Mouse (Mus musculus): Measurements from ENCODE around the gene Themis. TPM values are rescaled to one million over a fixed set of nuclear protein-coding genes. Genes with fewer than 3 reads are reported as not detected.

Gene Themis
- polyA plus RNA-seq, 1 experiment = not detected

DNA sequence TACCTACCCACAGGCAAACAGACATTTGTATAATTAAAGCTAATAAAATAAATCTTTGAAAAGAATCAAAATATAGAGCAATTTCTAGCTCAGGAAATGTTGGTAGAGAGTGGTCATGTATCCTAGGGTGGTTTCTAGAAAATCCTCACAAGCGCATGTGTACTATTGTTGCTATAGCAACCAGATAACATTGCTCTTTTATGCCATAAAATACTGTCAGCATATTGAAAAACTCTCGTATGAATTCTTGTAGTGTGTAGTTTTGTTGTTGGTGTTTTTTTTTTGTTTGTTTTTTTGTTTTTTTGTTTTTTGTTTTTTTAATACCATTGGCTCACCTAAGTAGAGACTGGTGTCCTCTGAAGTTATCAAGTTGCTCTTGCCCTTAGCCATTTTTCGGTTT lies 5.8 kb downstream of the Themis start:
- Histone ChIP-seq H3K4me1 (ENCODE audit: control insufficient read depth, insufficient read depth, low read length) (no peaks in the 10 kb centered on the region), H3K4me3 (ENCODE audit: insufficient read depth, low read length) (no peak overlapping the region), H3K27ac (ENCODE audit: insufficient read depth, low read length) (no peak overlapping the region)
- no peak for TF ChIP-seq CTCF (IDR thresholded peaks at IDR 0.05; ENCODE audit: borderline replicate concordance, insufficient read depth, low read length)

DNA sequence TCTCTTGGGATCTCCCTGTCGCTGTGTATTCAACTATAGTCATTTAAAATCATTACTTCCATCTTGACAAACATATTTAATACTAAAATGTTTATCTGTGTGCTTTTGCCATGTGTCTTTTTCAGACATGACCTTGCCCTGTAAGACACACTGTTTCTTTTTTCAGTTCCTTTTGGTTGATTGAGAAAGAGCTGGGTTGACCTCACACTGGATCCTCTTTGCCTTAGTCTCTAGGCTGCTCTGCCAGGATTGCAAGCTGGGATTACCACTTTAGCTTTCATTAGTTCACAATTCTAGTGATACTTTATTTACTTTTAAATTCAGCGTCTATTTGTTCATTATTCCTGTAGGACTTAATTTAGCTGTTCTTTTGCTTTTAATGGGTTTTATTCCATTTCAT lies 7.2 kb downstream of the Themis start:
- Histone ChIP-seq H3K27ac (ENCODE audit: insufficient read depth, low read length) (no peak overlapping the region), H3K4me1 (ENCODE audit: control insufficient read depth, insufficient read depth, low read length) (no peaks in the 10 kb centered on the region), H3K4me3 (ENCODE audit: insufficient read depth, low read length) (no peak overlapping the region)
- TF ChIP-seq POLR2A (IDR thresholded peaks at IDR 0.05; ENCODE audit: low read depth, low read length) = no peak
- no peak for TF ChIP-seq CTCF (IDR thresholded peaks at IDR 0.05; ENCODE audit: borderline replicate concordance, insufficient read depth, low read length)

DNA sequence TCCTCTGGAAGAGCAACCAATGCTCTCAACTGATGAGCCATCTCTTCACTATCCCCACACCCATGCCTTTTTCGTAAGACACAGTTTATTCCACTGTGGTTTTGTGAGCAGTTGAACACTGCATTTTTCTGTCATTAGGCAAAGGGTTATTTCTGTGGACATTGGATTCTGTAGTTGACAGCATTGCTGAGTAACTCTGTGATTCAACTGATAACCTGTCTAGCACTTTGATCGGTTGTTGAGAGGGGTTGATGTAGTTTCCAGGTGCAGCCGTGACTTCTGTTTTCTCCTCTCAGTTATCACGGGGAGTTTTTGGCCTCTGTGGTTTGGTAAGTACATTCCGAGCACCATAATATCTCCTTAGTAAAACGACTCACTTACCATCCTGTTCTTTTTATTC lies 26.8 kb downstream of the Themis start:
- TF ChIP-seq POLR2A (IDR thresholded peaks at IDR 0.05; ENCODE audit: low read depth, low read length) (no peak), CTCF (IDR thresholded peaks at IDR 0.05; ENCODE audit: borderline replicate concordance, insufficient read depth, low read length) (no peak)
- H3K27ac ChIP-seq (ENCODE audit: insufficient read depth, low read length) = no peak overlapping the region

DNA sequence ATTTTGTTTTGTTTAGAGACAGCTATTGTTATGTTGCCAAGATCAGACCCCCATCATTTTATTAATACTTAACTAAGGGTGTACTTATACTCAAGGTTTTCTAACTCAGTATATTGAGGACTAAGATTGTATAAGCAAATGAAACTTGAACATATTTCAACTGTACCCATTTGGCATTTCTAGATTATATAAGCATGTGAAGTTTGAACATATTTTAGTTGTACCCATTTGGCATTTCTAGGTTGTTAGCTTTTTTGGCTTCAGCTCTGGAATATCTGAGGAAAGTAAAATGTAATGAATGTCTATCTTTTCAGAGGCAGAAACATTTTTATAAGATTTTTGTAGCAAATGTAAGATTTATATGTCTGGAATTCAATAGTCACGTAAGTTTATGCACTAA lies 27.9 kb downstream of the Themis start:
- TF ChIP-seq CTCF (IDR thresholded peaks at IDR 0.05; ENCODE audit: borderline replicate concordance, insufficient read depth, low read length) (no peak), POLR2A (IDR thresholded peaks at IDR 0.05; ENCODE audit: low read depth, low read length) (no peak)
- H3K4me3 ChIP-seq (ENCODE audit: insufficient read depth, low read length) = no peak overlapping the region
- H3K27ac ChIP-seq (ENCODE audit: insufficient read depth, low read length) = no peak overlapping the region
- no peaks in the 10 kb centered on the region for H3K4me1 ChIP-seq (ENCODE audit: control insufficient read depth, insufficient read depth, low read length)

More for the DNA sequence above, 26.8 kb downstream of the Themis start:
- H3K4me1 ChIP-seq (ENCODE audit: control insufficient read depth, insufficient read depth, low read length) = no peaks in the 10 kb centered on the region
- no peak overlapping the region for H3K4me3 ChIP-seq (ENCODE audit: insufficient read depth, low read length)

DNA sequence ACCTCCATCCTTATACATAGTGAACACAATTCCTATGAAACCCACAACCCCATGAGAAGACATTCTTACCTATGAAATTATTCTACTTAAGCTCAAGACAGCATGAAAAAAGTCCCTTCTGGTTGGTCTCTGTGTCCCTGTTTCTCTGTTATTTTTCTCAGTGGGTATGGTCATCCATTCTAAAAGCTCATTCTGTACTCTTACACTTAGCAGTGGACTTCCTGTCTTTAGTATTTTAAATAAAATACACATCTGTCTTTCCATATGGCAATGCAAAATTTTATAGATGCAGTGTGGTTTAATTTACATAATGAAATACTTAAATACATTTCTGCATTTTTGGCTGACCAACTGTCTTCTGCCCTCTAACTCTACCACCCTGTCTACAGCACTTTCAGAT lies 30.0 kb downstream of the Themis start:
- no peak overlapping the region for H3K27ac ChIP-seq (ENCODE audit: insufficient read depth, low read length)
- H3K4me3 ChIP-seq (ENCODE audit: insufficient read depth, low read length) = no peak overlapping the region
- no peaks in the 10 kb centered on the region for H3K4me1 ChIP-seq (ENCODE audit: control insufficient read depth, insufficient read depth, low read length)
- TF ChIP-seq POLR2A (IDR thresholded peaks at IDR 0.05; ENCODE audit: low read depth, low read length) (no peak), CTCF (IDR thresholded peaks at IDR 0.05; ENCODE audit: borderline replicate concordance, insufficient read depth, low read length) (no peak)

DNA sequence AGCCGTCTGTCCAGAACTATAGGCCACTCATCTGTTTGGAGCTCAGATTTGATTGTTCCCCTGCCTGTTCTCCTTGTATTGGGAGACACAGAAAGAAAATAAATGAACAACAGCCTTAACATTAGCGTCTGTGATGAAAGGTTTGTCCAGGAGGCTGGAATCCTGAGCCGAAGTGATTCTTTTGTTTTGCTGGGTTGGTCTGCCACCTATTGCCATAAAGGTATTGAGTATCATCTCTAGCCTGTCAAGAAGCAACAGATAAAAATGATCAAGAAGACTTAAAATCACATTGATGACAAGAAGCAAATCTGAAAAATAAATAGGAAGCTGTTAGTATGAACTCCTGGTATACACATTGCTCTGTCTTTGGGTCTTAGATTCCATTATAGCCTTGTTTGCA lies 53.7 kb downstream of the Themis start:
- H3K4me3 ChIP-seq (ENCODE audit: insufficient read depth, low read length) = no peak overlapping the region
- no peaks in the 10 kb centered on the region for H3K4me1 ChIP-seq (ENCODE audit: control insufficient read depth, insufficient read depth, low read length)
- TF ChIP-seq POLR2A (IDR thresholded peaks at IDR 0.05; ENCODE audit: low read depth, low read length) (no peak), CTCF (IDR thresholded peaks at IDR 0.05; ENCODE audit: borderline replicate concordance, insufficient read depth, low read length) (no peak)
- no peak overlapping the region for H3K27ac ChIP-seq (ENCODE audit: insufficient read depth, low read length)

DNA sequence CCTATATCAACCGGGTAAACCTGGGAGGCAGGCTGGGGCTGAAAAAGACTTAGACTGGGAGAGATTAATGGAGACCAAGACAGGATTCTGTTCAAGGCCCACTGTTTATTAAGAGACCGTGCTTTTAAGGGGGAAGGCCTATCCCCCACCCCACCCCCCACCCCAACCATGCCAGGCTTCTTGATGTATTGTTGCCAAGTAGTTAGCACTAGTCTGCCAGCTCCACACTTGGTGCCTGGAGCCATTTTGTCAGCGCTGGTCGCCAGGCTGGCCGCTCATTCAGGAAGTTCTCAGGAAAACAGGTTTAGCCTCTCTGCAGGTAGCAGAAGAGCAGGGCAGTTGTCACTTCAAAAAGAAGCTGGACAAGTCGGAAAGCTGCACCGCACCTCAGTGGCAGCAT lies 55.1 kb downstream of the Themis start:
- H3K4me3 ChIP-seq (ENCODE audit: insufficient read depth, low read length) = no peak overlapping the region
- H3K27ac ChIP-seq (ENCODE audit: insufficient read depth, low read length) = no peak overlapping the region
- H3K4me1 ChIP-seq (ENCODE audit: control insufficient read depth, insufficient read depth, low read length) = no peaks in the 10 kb centered on the region
- TF ChIP-seq POLR2A (IDR thresholded peaks at IDR 0.05; ENCODE audit: low read depth, low read length) (no peak), CTCF (IDR thresholded peaks at IDR 0.05; ENCODE audit: borderline replicate concordance, insufficient read depth, low read length) (no peak)

DNA sequence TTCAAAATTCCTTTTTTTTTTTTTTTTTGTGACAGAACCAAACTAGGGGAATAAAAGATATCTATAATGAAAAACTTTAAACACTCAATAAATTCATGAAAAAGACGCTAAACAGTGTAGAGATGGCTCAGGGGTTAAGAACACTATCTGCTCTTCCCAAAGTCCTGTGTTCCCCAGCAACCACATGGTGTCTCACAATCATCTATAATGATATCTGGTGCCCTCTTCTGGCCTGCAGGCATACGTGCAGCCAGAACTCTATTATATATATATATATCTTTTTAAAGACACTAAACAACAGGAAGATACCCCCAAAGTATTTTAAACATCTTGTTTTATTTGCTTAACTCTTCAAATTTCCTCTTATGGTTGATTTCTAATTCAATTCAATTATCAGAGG lies 62.0 kb downstream of the Themis start:
- H3K27ac ChIP-seq (ENCODE audit: insufficient read depth, low read length) = no peak overlapping the region
- no peaks in the 10 kb centered on the region for H3K4me1 ChIP-seq (ENCODE audit: control insufficient read depth, insufficient read depth, low read length)
- TF ChIP-seq CTCF (IDR thresholded peaks at IDR 0.05; ENCODE audit: borderline replicate concordance, insufficient read depth, low read length) (0 out of 2 replicates have a peak, but pooled peaks have one; percentile 19), POLR2A (IDR thresholded peaks at IDR 0.05; ENCODE audit: low read depth, low read length) (no peak)
- H3K4me3 ChIP-seq (ENCODE audit: insufficient read depth, low read length) = no peak overlapping the region

DNA sequence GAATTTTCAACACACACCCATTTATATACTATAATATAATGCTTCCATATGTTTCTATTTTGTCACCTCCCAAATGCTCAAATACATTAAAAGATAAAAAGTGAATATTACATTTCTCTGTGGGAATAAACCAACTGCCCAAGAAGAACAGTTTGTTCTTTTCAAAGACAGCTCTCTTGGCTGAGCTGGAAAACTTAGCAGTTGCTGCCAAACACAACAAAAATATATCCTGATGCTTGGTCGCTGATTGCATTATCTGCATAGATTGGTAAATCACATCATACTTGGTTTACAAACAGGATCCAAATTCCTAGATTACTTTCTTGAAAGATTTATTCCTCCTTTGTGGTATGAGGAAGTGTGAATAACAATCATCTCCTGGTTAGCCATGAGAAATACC lies 69.8 kb downstream of the Themis start:
- Histone ChIP-seq H3K27ac (ENCODE audit: insufficient read depth, low read length) (no peak overlapping the region), H3K4me3 (ENCODE audit: insufficient read depth, low read length) (no peak overlapping the region), H3K4me1 (ENCODE audit: control insufficient read depth, insufficient read depth, low read length) (no peaks in the 10 kb centered on the region)
- TF ChIP-seq POLR2A (IDR thresholded peaks at IDR 0.05; ENCODE audit: low read depth, low read length) (no peak), CTCF (IDR thresholded peaks at IDR 0.05; ENCODE audit: borderline replicate concordance, insufficient read depth, low read length) (no peak)

DNA sequence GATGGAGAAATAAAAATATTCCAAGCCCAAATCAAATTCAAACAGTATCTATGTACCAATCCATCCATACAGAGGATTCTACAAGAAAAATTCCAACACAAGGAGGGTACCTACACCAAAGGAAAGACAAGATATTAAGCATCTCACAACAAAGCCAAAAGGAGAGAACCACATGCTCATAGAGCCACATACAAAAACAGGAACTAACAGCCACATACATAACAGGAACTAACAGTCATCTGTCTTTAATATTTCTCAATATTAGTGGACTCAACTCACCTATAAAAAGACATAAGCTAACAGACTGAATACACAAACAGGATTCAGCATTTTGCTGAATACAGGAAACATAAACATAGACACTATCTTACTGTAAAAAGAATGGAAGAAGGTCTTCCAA lies 78.3 kb downstream of the Themis start:
- H3K4me1 ChIP-seq (ENCODE audit: control insufficient read depth, insufficient read depth, low read length) = no peaks in the 10 kb centered on the region
- no peak overlapping the region for H3K4me3 ChIP-seq (ENCODE audit: insufficient read depth, low read length)
- TF ChIP-seq POLR2A (IDR thresholded peaks at IDR 0.05; ENCODE audit: low read depth, low read length) = no peak
- H3K27ac ChIP-seq (ENCODE audit: insufficient read depth, low read length) = no peak overlapping the region

DNA sequence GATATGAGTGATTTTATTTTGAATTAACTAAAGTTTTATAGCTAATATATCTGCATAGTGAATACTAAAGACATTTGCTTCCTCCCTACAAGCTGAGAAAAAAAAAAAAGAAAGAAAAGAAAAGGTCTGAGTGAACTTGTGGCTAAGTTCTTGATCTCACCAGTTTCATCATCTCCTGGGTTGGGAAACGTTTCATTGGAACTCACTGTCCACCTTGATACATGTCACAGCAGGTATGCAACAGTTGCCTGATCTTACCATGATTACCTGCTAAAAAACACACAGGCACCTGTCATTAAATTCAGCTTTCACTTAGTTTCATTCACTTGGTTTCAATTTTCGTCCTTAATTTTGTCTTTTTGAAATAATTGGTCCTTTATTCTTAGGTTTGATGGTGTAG lies 85.2 kb downstream of the Themis start:
- Histone ChIP-seq H3K4me1 (ENCODE audit: control insufficient read depth, insufficient read depth, low read length) (no peaks in the 10 kb centered on the region), H3K4me3 (ENCODE audit: insufficient read depth, low read length) (no peak overlapping the region), H3K27ac (ENCODE audit: insufficient read depth, low read length) (no peak overlapping the region)
- TF ChIP-seq POLR2A (IDR thresholded peaks at IDR 0.05; ENCODE audit: low read depth, low read length) (no peak), CTCF (IDR thresholded peaks at IDR 0.05; ENCODE audit: borderline replicate concordance, insufficient read depth, low read length) (no peak)

Measured in embryonic fibroblast, embryonic 13.5 days (primary cell).